Mouse (Mus musculus): Measurements from ENCODE around the gene Kcnq2. TPM values are rescaled to one million over a fixed set of nuclear protein-coding genes. Genes with fewer than 3 reads are reported as not detected.

The Kcnq2 gene
- polyA plus RNA-seq, 1 experiment from 2014 or later = 0.51 TPM

- 81% methylated on average over 2 of the region's 2 CpGs for WGBS
- Histone ChIP-seq H3K4me3 (ENCODE audit: low read depth, low read length) (no peak overlapping the region), H3K27ac (ENCODE audit: low read depth, low read length) (no peak overlapping the region), H3K36me3 (ENCODE audit: control insufficient read depth, insufficient read depth) (no peaks in the 10 kb centered on the region), H3K9me3 (ENCODE audit: control insufficient read depth) (no peaks in the 10 kb centered on the region), H3K4me1 (replicated peaks; ENCODE audit: control insufficient read depth, insufficient read depth, low read length) (no peaks in the 10 kb centered on the region), H3K4me2 (replicated peaks; ENCODE audit: low read depth) (no peak overlapping the region), H3K9ac (ENCODE audit: low read depth, low read length) (no peak overlapping the region), H3K27me3 (replicated peaks; ENCODE audit: control insufficient read depth, insufficient read depth, low read length) (no peaks in the 10 kb centered on the region)
- ATAC-seq = no peak
- no peak for TF ChIP-seq CTCF (IDR thresholded peaks at IDR 0.05; ENCODE audit: low read depth)
Observed at GRCm38 (mm10) chr2:181078908-181079307, 56.2 kb downstream of the Kcnq2 start.

- no peaks in the 10 kb centered on the region for H3K9me3 ChIP-seq (ENCODE audit: control insufficient read depth)
- ATAC-seq = no peak
- WGBS = 83% methylated on average over 12 of the region's 12 CpGs
Observed at GRCm38 (mm10) chr2:181075501-181075900, 59.6 kb downstream of the Kcnq2 start.

GRCm38 (mm10) chr2:181072403-181072714 lies 62.7 kb downstream of the Kcnq2 start:
- H3K9ac ChIP-seq (ENCODE audit: low read depth, low read length) = no peak overlapping the region
- TF ChIP-seq CTCF (IDR thresholded peaks at IDR 0.05; ENCODE audit: low read depth) = no peak
- H3K4me1 ChIP-seq (replicated peaks; ENCODE audit: control insufficient read depth, insufficient read depth, low read length) = no peaks in the 10 kb centered on the region
- H3K27me3 ChIP-seq (replicated peaks; ENCODE audit: control insufficient read depth, insufficient read depth, low read length) = no peaks in the 10 kb centered on the region
- ATAC-seq = no peak
- H3K27ac ChIP-seq (ENCODE audit: low read depth, low read length) = no peak overlapping the region
- H3K36me3 ChIP-seq (ENCODE audit: control insufficient read depth, insufficient read depth) = no peaks in the 10 kb centered on the region
- no peaks in the 10 kb centered on the region for H3K9me3 ChIP-seq (ENCODE audit: control insufficient read depth)
- H3K4me3 ChIP-seq (ENCODE audit: low read depth, low read length) = no peak overlapping the region
- no peak overlapping the region for H3K4me2 ChIP-seq (replicated peaks; ENCODE audit: low read depth)
- WGBS = 0% methylated on average over 1 of the region's 1 CpGs

More at GRCm38 (mm10) chr2:181075501-181075900, 59.6 kb downstream of the Kcnq2 start:
- no peak overlapping the region for H3K4me2 ChIP-seq (replicated peaks; ENCODE audit: low read depth)
- no peaks in the 10 kb centered on the region for H3K36me3 ChIP-seq (ENCODE audit: control insufficient read depth, insufficient read depth)
- H3K4me1 ChIP-seq (replicated peaks; ENCODE audit: control insufficient read depth, insufficient read depth, low read length) = no peaks in the 10 kb centered on the region
- H3K4me3 ChIP-seq (ENCODE audit: low read depth, low read length) = no peak overlapping the region
- no peak for TF ChIP-seq CTCF (IDR thresholded peaks at IDR 0.05; ENCODE audit: low read depth)
- no peaks in the 10 kb centered on the region for H3K27me3 ChIP-seq (replicated peaks; ENCODE audit: control insufficient read depth, insufficient read depth, low read length)
- no peak overlapping the region for H3K9ac ChIP-seq (ENCODE audit: low read depth, low read length)
- H3K27ac ChIP-seq (ENCODE audit: low read depth, low read length) = no peak overlapping the region

- TF ChIP-seq CTCF (IDR thresholded peaks at IDR 0.05; ENCODE audit: low read depth) = peak; percentile 94
- WGBS = 57% methylated on average over 7 of the region's 7 CpGs
- ATAC-seq = peak; percentile 50; the same call in 1 of the 2 replicates
Observed at GRCm38 (mm10) chr2:181071706-181072402, 63.2 kb downstream of the Kcnq2 start.

GRCm38 (mm10) chr2:181070136-181070535 lies 65.0 kb downstream of the Kcnq2 start:
- no peaks in the 10 kb centered on the region for H3K9me3 ChIP-seq (ENCODE audit: control insufficient read depth)
- no peak for TF ChIP-seq CTCF (IDR thresholded peaks at IDR 0.05; ENCODE audit: low read depth)
- H3K4me1 ChIP-seq (replicated peaks; ENCODE audit: control insufficient read depth, insufficient read depth, low read length) = no peaks in the 10 kb centered on the region
- no peak overlapping the region for H3K9ac ChIP-seq (ENCODE audit: low read depth, low read length)
- no peak overlapping the region for H3K4me2 ChIP-seq (replicated peaks; ENCODE audit: low read depth)
- no peak overlapping the region for H3K27ac ChIP-seq (ENCODE audit: low read depth, low read length)
- WGBS = 52% methylated on average over 7 of the region's 7 CpGs
- no peak for ATAC-seq
- no peaks in the 10 kb centered on the region for H3K27me3 ChIP-seq (replicated peaks; ENCODE audit: control insufficient read depth, insufficient read depth, low read length)
- no peaks in the 10 kb centered on the region for H3K36me3 ChIP-seq (ENCODE audit: control insufficient read depth, insufficient read depth)
- H3K4me3 ChIP-seq (ENCODE audit: low read depth, low read length) = no peak overlapping the region

More at GRCm38 (mm10) chr2:181071706-181072402, 63.2 kb downstream of the Kcnq2 start:
- Histone ChIP-seq H3K36me3 (ENCODE audit: control insufficient read depth, insufficient read depth) (no peaks in the 10 kb centered on the region), H3K27ac (ENCODE audit: low read depth, low read length) (no peak overlapping the region), H3K4me3 (ENCODE audit: low read depth, low read length) (no peak overlapping the region), H3K9ac (ENCODE audit: low read depth, low read length) (no peak overlapping the region), H3K27me3 (replicated peaks; ENCODE audit: control insufficient read depth, insufficient read depth, low read length) (no peaks in the 10 kb centered on the region), H3K9me3 (ENCODE audit: control insufficient read depth) (no peaks in the 10 kb centered on the region), H3K4me2 (replicated peaks; ENCODE audit: low read depth) (no peak overlapping the region), H3K4me1 (replicated peaks; ENCODE audit: control insufficient read depth, insufficient read depth, low read length) (no peaks in the 10 kb centered on the region)

- Histone ChIP-seq H3K36me3 (ENCODE audit: control insufficient read depth, insufficient read depth) (no peaks in the 10 kb centered on the region), H3K9ac (ENCODE audit: low read depth, low read length) (no peak overlapping the region), H3K27me3 (replicated peaks; ENCODE audit: control insufficient read depth, insufficient read depth, low read length) (no peaks in the 10 kb centered on the region), H3K4me2 (replicated peaks; ENCODE audit: low read depth) (no peak overlapping the region), H3K4me1 (replicated peaks; ENCODE audit: control insufficient read depth, insufficient read depth, low read length) (no peaks in the 10 kb centered on the region), H3K27ac (ENCODE audit: low read depth, low read length) (no peak overlapping the region), H3K9me3 (ENCODE audit: control insufficient read depth) (no peaks in the 10 kb centered on the region), H3K4me3 (ENCODE audit: low read depth, low read length) (no peak overlapping the region)
- TF ChIP-seq CTCF (IDR thresholded peaks at IDR 0.05; ENCODE audit: low read depth) = no peak
- WGBS = 60% methylated on average over 5 of the region's 5 CpGs
- no peak for ATAC-seq
Observed at GRCm38 (mm10) chr2:181068499-181068898, 66.6 kb downstream of the Kcnq2 start.
